Mouse (Mus musculus) cerebellum, adult 2 months (tissue): ENCODE results near the gene Syne3.

Experiments used
- CTCF ChIP-seq: fragments of 200-500 bp; IDR thresholded peaks from 2 replicates; pipeline ENCODE4 v1.5.1; 2011; ENCODE audit warnings: low read depth, mild to moderate bottlenecking, control low read depth, low read length, moderate library complexity, borderline replicate concordance; ENCODE audit not compliant: insufficient read depth
- POLR2A ChIP-seq: fragments of 200-500 bp; IDR thresholded peaks from 2 replicates; pipeline ENCODE4 v1.6.1; 2011; ENCODE audit warnings: low read length, control low read depth, borderline replicate concordance; ENCODE audit not compliant: insufficient read depth

DNA sequence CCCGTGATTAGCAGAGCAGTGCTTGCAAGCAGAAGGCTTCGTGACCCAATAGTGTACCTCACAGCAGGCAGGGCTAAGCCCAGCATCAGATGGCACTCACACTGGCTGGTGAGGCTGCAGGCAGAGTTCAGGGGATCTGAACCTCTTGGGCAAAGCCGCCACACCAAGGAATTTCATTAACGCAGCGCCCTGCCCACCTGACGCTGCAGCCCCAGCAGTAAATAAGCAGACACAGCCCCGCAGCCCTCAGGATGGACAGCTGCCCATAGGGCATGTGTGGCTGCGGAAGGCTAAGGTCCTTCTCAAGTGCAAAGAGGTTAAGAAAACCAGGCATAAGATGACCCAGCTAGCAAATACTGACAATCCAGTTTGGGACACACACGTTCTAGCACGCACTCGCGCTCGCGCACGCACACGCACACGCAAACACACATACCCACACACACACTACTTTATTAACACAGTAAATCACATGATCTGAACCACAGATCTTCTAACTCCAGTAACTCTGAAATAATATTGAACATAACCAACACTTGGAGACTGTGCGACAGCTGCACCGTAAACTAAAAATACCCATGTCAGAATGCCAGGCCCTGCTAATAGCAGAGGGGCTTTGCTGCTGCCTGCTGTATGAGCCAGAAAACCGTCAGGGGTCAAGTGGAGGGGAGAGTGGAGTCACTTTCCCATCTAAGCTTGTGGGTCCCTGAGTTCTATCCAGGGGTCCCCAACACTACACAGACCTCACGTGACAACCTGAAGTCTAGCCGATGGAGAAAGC is 30.5 kb downstream of the Syne3 start:
- no peak for TF ChIP-seq CTCF
- TF ChIP-seq POLR2A, result no peak
